Mouse (Mus musculus): ENCODE measurements around the gene Usp7. TPM values are rescaled to one million over a fixed set of nuclear protein-coding genes. Genes with fewer than 3 reads are reported as not detected.
"Not testable (repeated sequence)": the region's sequence is repeated elsewhere in the genome, so short reads cannot be mapped to it uniquely, and the experiment has no call there.

Gene Usp7
- polyA plus RNA-seq, 1 experiment from 2014 or later, result 28.4 TPM

GRCm38 (mm10) chr16:8736757-8737156, 55.4 kb downstream of the Usp7 start:
- no peak overlapping the region for H3K27ac ChIP-seq (replicated peaks)
- H3K36me3 ChIP-seq, result no peaks in the 10 kb centered on the region
- ATAC-seq (ENCODE audit: insufficient number of reproducible peaks, low FRiP score, low TSS enrichment, low read depth), result no peak
- H3K9ac ChIP-seq, result peak overlapping the region; percentile 89
- H3K27me3 ChIP-seq, result no peaks in the 10 kb centered on the region
- WGBS, result 4% methylated on average over 7 of the region's 7 CpGs
- H3K9me3 ChIP-seq (replicated peaks), result no peaks in the 10 kb centered on the region
- peak overlapping the region; percentile 77 for H3K4me3 ChIP-seq (replicated peaks)
- peaks cover 36% of the 10 kb centered on the region for H3K4me1 ChIP-seq
- peak overlapping the region; percentile 86 for H3K4me2 ChIP-seq (replicated peaks)

DNA sequence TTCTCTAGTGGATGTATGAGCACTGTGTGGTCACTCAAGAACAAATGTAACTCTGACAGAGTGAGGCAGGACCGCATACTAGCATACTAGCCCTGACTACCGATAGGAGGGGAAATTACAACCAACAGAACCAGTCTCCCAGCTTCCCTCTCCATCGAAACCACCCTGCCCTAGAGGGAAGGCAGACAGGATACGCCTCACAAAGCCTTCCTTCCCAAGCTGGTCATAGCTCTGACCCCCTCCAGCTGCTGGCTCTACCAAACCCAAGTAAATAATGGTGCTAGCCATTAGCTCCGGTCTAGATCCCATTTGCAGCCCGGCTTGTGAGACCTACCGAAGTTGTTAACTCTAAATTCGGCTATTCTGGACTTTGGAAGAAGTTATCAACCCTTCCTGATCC, 56.1 kb downstream of the Usp7 start:
- Histone ChIP-seq H3K27ac (replicated peaks) (no peak overlapping the region), H3K4me1 (peaks cover 43% of the 10 kb centered on the region), H3K36me3 (no peaks in the 10 kb centered on the region), H3K9ac (no peak overlapping the region), H3K4me2 (replicated peaks) (peak overlapping the region; percentile 86), H3K9me3 (replicated peaks) (no peaks in the 10 kb centered on the region), H3K4me3 (replicated peaks) (peak overlapping the region; percentile 77), H3K27me3 (no peaks in the 10 kb centered on the region)
- WGBS, result 11% methylated on average over 8 of the region's 8 CpGs
- ATAC-seq (ENCODE audit: insufficient number of reproducible peaks, low FRiP score, low TSS enrichment, low read depth), result no peak

- no peak overlapping the region for H3K9ac ChIP-seq
- H3K27me3 ChIP-seq, result no peaks in the 10 kb centered on the region
- WGBS, result 84% methylated on average over 4 of the region's 4 CpGs
- no peak overlapping the region for H3K4me3 ChIP-seq (replicated peaks)
- peaks cover 52% of the 10 kb centered on the region for H3K4me1 ChIP-seq
- no peaks in the 10 kb centered on the region for H3K36me3 ChIP-seq
- no peak overlapping the region for H3K27ac ChIP-seq (replicated peaks)
- no peaks in the 10 kb centered on the region for H3K9me3 ChIP-seq (replicated peaks)
- no peak overlapping the region for H3K4me2 ChIP-seq (replicated peaks)
- ATAC-seq (ENCODE audit: insufficient number of reproducible peaks, low FRiP score, low TSS enrichment, low read depth), result no peak
These were observed 57.4 kb downstream of the Usp7 start for GRCm38 (mm10) chr16:8734693-8735092.

DNA sequence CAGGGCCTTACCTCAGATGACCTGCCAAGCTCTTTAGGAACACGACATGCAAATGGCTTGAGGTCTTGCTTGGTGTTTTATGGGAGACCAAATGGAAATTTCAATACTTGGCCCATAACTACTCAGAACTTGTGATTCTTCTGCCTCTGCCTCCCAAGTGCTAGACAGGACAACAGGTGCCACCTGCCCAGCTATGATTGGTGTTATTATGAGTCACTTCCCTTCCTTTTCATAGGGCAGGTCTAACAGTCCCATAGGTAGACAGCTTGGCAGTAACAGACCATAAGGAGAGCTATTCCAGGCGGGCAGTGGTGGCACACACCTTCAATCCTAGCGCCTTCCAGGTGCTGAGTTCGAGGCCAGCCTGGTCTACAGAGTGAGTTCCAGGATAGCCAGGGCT, 58.5 kb downstream of the Usp7 start:
- WGBS, result 91% methylated on average over 4 of the region's 4 CpGs
- Histone ChIP-seq H3K4me3 (replicated peaks) (no peak overlapping the region), H3K9ac (no peak overlapping the region), H3K27me3 (no peaks in the 10 kb centered on the region), H3K4me2 (replicated peaks) (no peak overlapping the region), H3K27ac (replicated peaks) (no peak overlapping the region), H3K9me3 (replicated peaks) (no peaks in the 10 kb centered on the region), H3K36me3 (no peaks in the 10 kb centered on the region), H3K4me1 (peaks cover 60% of the 10 kb centered on the region)
- ATAC-seq (ENCODE audit: insufficient number of reproducible peaks, low FRiP score, low TSS enrichment, low read depth), result no peak

DNA sequence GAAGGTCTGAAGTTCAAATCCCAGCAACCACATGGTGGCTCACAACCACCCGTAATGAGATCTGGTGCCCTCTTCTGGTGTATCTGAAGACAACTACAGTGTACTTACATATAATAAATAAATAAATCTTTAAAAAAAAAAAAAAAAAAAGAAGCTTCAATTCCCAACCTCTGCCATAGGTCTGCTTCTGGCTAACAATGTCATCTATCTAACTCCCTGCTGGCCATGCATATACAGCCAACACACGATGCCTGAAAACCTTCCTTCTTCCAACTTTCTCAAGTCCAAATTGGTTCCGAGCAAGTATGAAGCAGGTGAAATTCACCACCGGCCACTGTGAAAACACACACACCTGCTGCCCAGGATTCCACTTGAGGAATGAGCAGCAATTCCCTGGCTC, 59.7 kb downstream of the Usp7 start:
- peaks cover 65% of the 10 kb centered on the region for H3K4me1 ChIP-seq
- 79% methylated on average over 4 of the region's 4 CpGs for WGBS
- H3K4me3 ChIP-seq (replicated peaks); H3K36me3 ChIP-seq; H3K27me3 ChIP-seq; H3K27ac ChIP-seq (replicated peaks); H3K9ac ChIP-seq; H3K4me2 ChIP-seq (replicated peaks); ATAC-seq (ENCODE audit: insufficient number of reproducible peaks, low FRiP score, low TSS enrichment, low read depth); H3K9me3 ChIP-seq (replicated peaks): not testable (repeated sequence)

DNA sequence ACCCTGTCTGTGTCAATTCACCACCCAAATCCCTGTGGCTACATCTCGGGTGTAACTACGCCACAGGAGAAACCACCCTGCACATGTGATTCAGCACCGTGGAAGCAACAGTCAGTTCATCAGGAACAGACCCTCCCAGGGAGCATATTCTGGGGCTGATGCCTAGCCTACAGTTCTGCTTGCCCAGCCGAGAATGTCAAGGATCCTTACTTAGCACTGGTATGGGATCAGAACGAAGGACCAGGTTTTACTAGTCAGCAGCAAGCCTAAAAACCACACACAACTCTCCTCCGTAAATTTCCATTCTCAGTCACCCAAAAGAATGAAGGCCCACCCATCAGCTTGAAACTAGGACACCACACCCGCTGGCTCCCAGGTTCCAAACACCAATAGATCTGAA, 60.5 kb downstream of the Usp7 start:
- Histone ChIP-seq H3K27ac (replicated peaks) (no peak overlapping the region; the same call in 1 of the 2 replicates), H3K27me3 (no peaks in the 10 kb centered on the region), H3K4me1 (peaks cover 61% of the 10 kb centered on the region), H3K4me3 (replicated peaks) (no peak overlapping the region), H3K9ac (no peak overlapping the region), H3K36me3 (no peaks in the 10 kb centered on the region), H3K4me2 (replicated peaks) (no peak overlapping the region), H3K9me3 (replicated peaks) (no peaks in the 10 kb centered on the region)
- WGBS, result 62% methylated on average over 7 of the region's 7 CpGs
- no peak for ATAC-seq (ENCODE audit: insufficient number of reproducible peaks, low FRiP score, low TSS enrichment, low read depth)

GRCm38 (mm10) chr16:8728111-8728748, 63.9 kb downstream of the Usp7 start:
- no peak overlapping the region for H3K9ac ChIP-seq
- no peaks in the 10 kb centered on the region; the same call in 1 of the 2 replicates for H3K36me3 ChIP-seq
- H3K27me3 ChIP-seq, result no peaks in the 10 kb centered on the region
- H3K4me1 ChIP-seq, result peaks cover 39% of the 10 kb centered on the region
- no peak for ATAC-seq (ENCODE audit: insufficient number of reproducible peaks, low FRiP score, low TSS enrichment, low read depth)
- H3K9me3 ChIP-seq (replicated peaks), result no peaks in the 10 kb centered on the region
- no peak overlapping the region for H3K4me2 ChIP-seq (replicated peaks)
- WGBS, result 84% methylated on average over 5 of the region's 5 CpGs
- H3K27ac ChIP-seq (replicated peaks), result no peak overlapping the region
- H3K4me3 ChIP-seq (replicated peaks), result no peak overlapping the region

DNA sequence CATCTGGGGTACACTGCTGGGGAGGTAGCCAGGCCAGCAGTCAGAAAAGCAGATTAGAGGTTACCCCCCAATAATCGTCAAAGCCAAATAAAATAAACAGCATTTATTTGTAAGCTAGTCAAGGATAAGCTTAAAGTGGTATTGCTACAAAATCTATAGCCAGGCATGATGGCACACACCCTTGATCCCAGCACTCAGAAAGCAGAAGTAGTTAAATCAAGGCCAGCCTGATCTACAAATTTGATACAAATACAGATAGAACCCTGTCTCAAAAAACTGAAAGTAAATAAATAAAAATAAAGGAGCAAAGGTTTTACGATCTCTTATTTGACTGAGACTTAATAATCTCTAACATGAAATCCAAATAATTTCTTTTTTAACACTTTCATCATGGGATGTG, 66.3 kb downstream of the Usp7 start:
- Histone ChIP-seq H3K27ac (replicated peaks) (no peak overlapping the region), H3K27me3 (no peaks in the 10 kb centered on the region), H3K4me3 (replicated peaks) (no peak overlapping the region), H3K9me3 (replicated peaks) (no peaks in the 10 kb centered on the region), H3K4me2 (replicated peaks) (no peak overlapping the region), H3K36me3 (no peaks in the 10 kb centered on the region; the same call in 1 of the 2 replicates), H3K9ac (no peak overlapping the region), H3K4me1 (peaks cover 28% of the 10 kb centered on the region)
- no peak for ATAC-seq (ENCODE audit: insufficient number of reproducible peaks, low FRiP score, low TSS enrichment, low read depth)
- WGBS, result 86% methylated on average over 2 of the region's 2 CpGs

DNA sequence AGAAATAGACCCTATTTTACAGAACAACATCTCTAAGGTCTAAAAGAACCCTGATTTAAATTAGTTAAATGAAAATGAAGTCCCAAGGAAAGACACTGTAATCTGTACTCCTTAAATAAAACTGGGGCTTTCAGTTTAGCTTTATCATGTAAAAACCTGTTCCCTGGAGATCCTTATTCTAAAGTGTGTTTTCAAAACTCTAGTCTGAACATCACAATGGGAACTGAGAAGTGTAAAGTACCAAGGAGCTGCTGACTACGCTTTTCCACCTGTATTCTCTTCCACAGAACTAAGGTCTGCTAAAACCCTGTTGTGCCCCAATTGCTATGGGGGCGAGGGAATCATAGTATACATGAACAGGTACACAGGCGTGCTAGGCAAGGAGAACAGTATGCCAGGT, 68.1 kb downstream of the Usp7 start:
- H3K9ac ChIP-seq, result no peak overlapping the region
- H3K4me3 ChIP-seq (replicated peaks), result no peak overlapping the region
- H3K36me3 ChIP-seq, result no peaks in the 10 kb centered on the region; the same call in 1 of the 2 replicates
- H3K4me2 ChIP-seq (replicated peaks), result no peak overlapping the region
- H3K4me1 ChIP-seq, result peaks cover 19% of the 10 kb centered on the region
- no peaks in the 10 kb centered on the region for H3K9me3 ChIP-seq (replicated peaks)
- H3K27me3 ChIP-seq, result no peaks in the 10 kb centered on the region
- no peak overlapping the region for H3K27ac ChIP-seq (replicated peaks)
- WGBS, result 84% methylated on average over 3 of the region's 3 CpGs
- ATAC-seq (ENCODE audit: insufficient number of reproducible peaks, low FRiP score, low TSS enrichment, low read depth), result no peak

DNA sequence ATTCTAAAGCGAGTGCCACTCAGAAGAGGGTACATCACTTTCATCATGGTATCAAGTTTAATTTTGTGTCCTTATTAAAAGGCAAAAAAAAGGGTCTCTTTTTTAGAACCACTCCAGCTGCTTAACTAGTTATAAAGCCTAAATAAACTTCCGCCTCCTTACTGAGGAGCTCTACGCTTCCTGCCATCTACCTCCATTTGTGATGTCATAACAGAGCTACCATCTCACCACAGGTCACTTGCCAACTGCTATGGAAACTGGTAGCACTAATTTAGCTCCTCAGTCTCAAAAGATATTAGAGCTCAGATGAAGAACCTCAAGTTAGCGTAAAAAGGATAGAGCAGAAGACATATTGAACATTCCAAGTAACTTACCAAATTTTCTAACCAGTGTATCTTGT, 71.7 kb downstream of the Usp7 start:
- Histone ChIP-seq H3K36me3 (peaks cover 9% of the 10 kb centered on the region; the same call in 1 of the 2 replicates), H3K27me3 (no peaks in the 10 kb centered on the region), H3K4me1 (peaks cover 10% of the 10 kb centered on the region; the same call in 1 of the 2 replicates), H3K9ac (no peak overlapping the region), H3K9me3 (replicated peaks) (no peaks in the 10 kb centered on the region), H3K4me3 (replicated peaks) (no peak overlapping the region), H3K27ac (replicated peaks) (no peak overlapping the region), H3K4me2 (replicated peaks) (no peak overlapping the region)
- 90% methylated on average over 4 of the region's 4 CpGs for WGBS
- ATAC-seq (ENCODE audit: insufficient number of reproducible peaks, low FRiP score, low TSS enrichment, low read depth), result no peak

DNA sequence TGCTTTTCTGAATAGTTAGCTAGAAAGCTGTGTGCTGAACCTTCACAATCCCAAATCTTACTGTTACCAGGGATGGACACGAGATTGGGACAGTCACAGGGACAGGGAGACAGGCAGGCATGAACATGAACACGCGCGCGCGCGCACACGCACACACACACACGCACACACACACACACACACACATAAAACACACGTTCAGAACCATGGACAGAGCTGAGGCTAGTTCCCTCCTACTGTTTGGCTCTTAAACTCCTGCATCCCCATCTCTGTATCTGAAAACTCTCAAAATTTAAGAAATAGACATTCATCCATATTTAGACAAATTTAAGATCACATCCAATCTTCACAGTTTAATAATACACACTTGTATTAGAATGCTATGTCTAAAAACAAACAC, 74.4 kb downstream of the Usp7 start:
- H3K27ac ChIP-seq (replicated peaks), result no peak overlapping the region
- no peak overlapping the region for H3K4me2 ChIP-seq (replicated peaks)
- no peaks in the 10 kb centered on the region for H3K9me3 ChIP-seq (replicated peaks)
- H3K4me3 ChIP-seq (replicated peaks), result no peak overlapping the region
- WGBS, result 88% methylated on average over 10 of the region's 10 CpGs
- H3K4me1 ChIP-seq, result peaks cover 8% of the 10 kb centered on the region; the same call in 1 of the 2 replicates
- H3K27me3 ChIP-seq, result no peaks in the 10 kb centered on the region
- no peak overlapping the region for H3K9ac ChIP-seq
- no peak for ATAC-seq (ENCODE audit: insufficient number of reproducible peaks, low FRiP score, low TSS enrichment, low read depth)
- H3K36me3 ChIP-seq, result peaks cover 33% of the 10 kb centered on the region; the same call in 1 of the 2 replicates

DNA sequence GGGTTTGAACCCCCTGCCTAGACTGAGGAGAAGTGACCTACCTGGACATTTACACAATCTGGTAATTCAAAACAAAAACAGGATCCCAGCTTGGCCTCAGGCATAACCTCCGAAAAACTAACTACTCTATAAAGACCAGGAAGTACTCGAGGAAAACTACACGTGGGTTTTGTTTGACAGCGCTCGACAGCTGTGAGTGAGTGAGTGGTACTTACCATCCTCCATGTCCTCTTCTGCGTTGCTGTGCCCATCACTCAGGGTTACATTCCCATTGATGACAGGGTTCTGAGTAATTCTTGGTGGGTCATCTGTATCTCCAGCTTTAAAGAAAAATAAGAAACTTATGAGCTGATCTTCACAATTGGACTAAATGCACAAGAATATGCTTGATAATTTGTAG, 75.8 kb downstream of the Usp7 start:
- Histone ChIP-seq H3K4me1 (peaks cover 7% of the 10 kb centered on the region; the same call in 1 of the 2 replicates), H3K27me3 (no peaks in the 10 kb centered on the region), H3K4me3 (replicated peaks) (no peak overlapping the region), H3K27ac (replicated peaks) (no peak overlapping the region), H3K4me2 (replicated peaks) (no peak overlapping the region), H3K36me3 (peaks cover 47% of the 10 kb centered on the region; the same call in 1 of the 2 replicates), H3K9me3 (replicated peaks) (no peaks in the 10 kb centered on the region), H3K9ac (no peak overlapping the region)
- ATAC-seq (ENCODE audit: insufficient number of reproducible peaks, low FRiP score, low TSS enrichment, low read depth), result no peak
- WGBS, result 50% methylated on average over 6 of the region's 6 CpGs

All from embryonic facial prominence, embryonic 15.5 days (tissue).